Mouse (Mus musculus): ENCODE measurements around the gene Cdk9. TPM values are rescaled to one million over a fixed set of nuclear protein-coding genes. Genes with fewer than 3 reads are reported as not detected.

Gene Cdk9
- total RNA-seq, 2 experiments from 2014 or later: 129 to 134 TPM

GRCm38 (mm10) chr2:32714987-32715425 lies 2.1 kb upstream of the Cdk9 start:
- no peak overlapping the region for H3K4me3 ChIP-seq
- DNase-seq (ENCODE audit: extremely low spot score in 1 of 2, low spot score in 2 of 2): no peak
- no peak overlapping the region for H3K27ac ChIP-seq
- no peak for TF ChIP-seq CTCF (IDR thresholded peaks at IDR 0.05)
- intact Hi-C loops (cut with DNase I): no loop called here

- DNase-seq (ENCODE audit: extremely low spot score in 1 of 2, low spot score in 2 of 2): no peak
- Histone ChIP-seq H3K4me3 (no peak overlapping the region), H3K27ac (peak overlapping the region; percentile 98)
- intact Hi-C loops (cut with DNase I): no loop called here
- TF ChIP-seq CTCF (IDR thresholded peaks at IDR 0.05): no peak
Observed at GRCm38 (mm10) chr2:32714117-32714986, 1.5 kb upstream of the Cdk9 start.

- intact Hi-C loops (cut with DNase I): no loop called here
- H3K27ac ChIP-seq: peak overlapping the region; percentile 98
- no peak for TF ChIP-seq CTCF (IDR thresholded peaks at IDR 0.05)
Observed at GRCm38 (mm10) chr2:32712586-32712933, 316 bp downstream of the Cdk9 start.

GRCm38 (mm10) chr2:32712108-32712551 lies 746 bp downstream of the Cdk9 start:
- TF ChIP-seq CTCF (IDR thresholded peaks at IDR 0.05): no peak
- DNase-seq (ENCODE audit: extremely low spot score in 1 of 2, low spot score in 2 of 2): peak; percentile 42 to 48
- intact Hi-C loops (cut with DNase I): no loop called here
- Histone ChIP-seq H3K4me3 (peak overlapping the region; percentile 97), H3K27ac (peak overlapping the region; percentile 81)

More at GRCm38 (mm10) chr2:32712586-32712933, 316 bp downstream of the Cdk9 start:
- DNase-seq (ENCODE audit: extremely low spot score in 1 of 2, low spot score in 2 of 2): peak; percentile 94
- peak overlapping the region; percentile 97 for H3K4me3 ChIP-seq

DNA sequence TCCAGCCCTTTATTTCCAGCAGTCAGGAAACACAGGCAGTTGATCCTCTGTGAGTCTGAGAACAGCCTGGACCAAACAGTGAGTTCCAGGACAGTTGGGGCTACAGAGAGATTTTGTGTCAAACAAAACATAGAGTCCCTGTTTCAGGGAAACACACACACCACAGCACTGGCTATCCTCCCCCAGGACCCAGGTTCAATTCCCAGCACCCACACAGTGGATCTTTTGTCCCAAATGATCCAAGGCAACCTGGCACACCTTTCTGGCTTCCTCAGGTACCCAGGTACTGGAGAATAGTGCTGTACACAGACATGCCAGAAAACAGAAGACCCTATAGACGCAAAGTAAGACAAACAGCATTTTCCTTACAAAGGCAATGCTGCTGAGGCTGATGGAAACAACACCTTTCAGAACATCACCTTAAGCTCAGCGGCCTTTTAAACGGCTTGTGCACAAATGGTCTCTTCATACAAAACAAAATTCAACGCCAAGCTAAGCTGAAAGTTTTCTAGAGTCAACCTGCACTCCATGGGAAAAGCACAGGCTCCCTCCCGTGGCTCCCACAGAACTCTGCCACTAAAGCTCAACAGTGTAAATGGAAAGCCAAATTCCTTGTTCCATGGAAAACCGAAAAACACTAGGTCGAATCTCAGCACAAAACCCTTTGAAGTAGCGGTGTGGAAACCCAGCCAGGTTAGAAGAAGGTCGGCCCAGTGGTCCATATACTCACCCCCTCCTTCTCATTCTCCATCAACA lies 1.4 kb downstream of the Cdk9 start:
- TF ChIP-seq CTCF (IDR thresholded peaks at IDR 0.05): no peak
- Histone ChIP-seq H3K27ac (no peak overlapping the region; the same call in 1 of the 2 replicates), H3K4me3 (peak overlapping the region; percentile 97)
- DNase-seq (ENCODE audit: extremely low spot score in 1 of 2, low spot score in 2 of 2): no peak
- intact Hi-C loops (cut with DNase I): no loop called here

DNA sequence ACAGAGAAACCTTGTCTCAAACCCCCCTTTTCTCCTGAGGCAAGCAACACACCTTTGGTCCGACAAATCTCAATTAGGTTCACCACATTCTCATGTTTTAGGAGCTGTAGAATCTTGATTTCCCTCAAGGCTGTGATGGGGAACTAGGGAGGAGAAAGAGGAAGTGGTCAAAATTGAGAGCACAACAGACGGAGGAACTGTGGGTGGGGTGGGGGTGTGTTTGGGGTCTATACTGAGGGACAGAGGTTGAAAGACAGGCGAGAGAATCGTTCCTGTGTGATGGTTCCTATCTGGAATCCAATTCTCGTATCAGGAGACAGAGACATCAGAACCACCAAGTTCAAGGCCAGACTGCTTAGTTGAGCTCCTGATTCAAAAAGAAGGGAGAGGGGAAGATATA lies 2.5 kb downstream of the Cdk9 start:
- intact Hi-C loops (cut with DNase I): no loop called here
- no peak overlapping the region for H3K4me3 ChIP-seq
- DNase-seq (ENCODE audit: extremely low spot score in 1 of 2, low spot score in 2 of 2): no peak
- TF ChIP-seq CTCF (IDR thresholded peaks at IDR 0.05): no peak
- no peak overlapping the region for H3K27ac ChIP-seq

- no peak for TF ChIP-seq CTCF (IDR thresholded peaks at IDR 0.05)
- no peak overlapping the region for H3K4me3 ChIP-seq
- DNase-seq (ENCODE audit: extremely low spot score in 1 of 2, low spot score in 2 of 2): no peak
- intact Hi-C loops (cut with DNase I): no loop called here
- no peak overlapping the region for H3K27ac ChIP-seq
Observed at GRCm38 (mm10) chr2:32709521-32710137, 3.2 kb downstream of the Cdk9 start.

GRCm38 (mm10) chr2:32708643-32709042 lies 4.2 kb downstream of the Cdk9 start:
- TF ChIP-seq CTCF (IDR thresholded peaks at IDR 0.05): peak; percentile 93
- peak in 1 of 2 experiments; percentile 47 for DNase-seq (ENCODE audit: extremely low spot score in 1 of 2, low spot score in 2 of 2)
- H3K4me3 ChIP-seq: no peak overlapping the region
- no peak overlapping the region for H3K27ac ChIP-seq
- intact Hi-C loops (cut with DNase I): no loop called here

DNA sequence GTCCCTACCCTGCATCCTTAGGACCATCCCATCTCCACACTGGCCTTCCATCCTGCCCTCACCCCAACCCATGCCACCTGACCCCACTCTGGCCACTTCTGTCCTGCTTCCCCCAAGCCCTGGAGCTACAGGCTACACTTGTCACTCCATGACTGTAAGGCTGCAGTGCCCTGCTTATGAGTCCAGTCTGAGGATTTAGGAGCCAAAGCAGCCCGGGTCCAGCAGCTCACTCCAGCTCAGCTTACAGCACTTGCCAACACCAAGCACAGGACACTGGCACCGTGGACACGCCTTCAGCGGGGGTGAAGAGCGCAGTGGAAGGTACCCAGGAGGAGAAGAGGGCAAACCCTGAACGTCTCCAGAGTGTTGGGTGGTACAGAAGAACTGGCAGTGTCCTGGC lies 5.9 kb downstream of the Cdk9 start:
- intact Hi-C loops (cut with DNase I): no loop called here
- DNase-seq (ENCODE audit: extremely low spot score in 1 of 2, low spot score in 2 of 2): no peak
- H3K4me3 ChIP-seq: no peak overlapping the region
- no peak overlapping the region for H3K27ac ChIP-seq
- TF ChIP-seq CTCF (IDR thresholded peaks at IDR 0.05): no peak

DNA sequence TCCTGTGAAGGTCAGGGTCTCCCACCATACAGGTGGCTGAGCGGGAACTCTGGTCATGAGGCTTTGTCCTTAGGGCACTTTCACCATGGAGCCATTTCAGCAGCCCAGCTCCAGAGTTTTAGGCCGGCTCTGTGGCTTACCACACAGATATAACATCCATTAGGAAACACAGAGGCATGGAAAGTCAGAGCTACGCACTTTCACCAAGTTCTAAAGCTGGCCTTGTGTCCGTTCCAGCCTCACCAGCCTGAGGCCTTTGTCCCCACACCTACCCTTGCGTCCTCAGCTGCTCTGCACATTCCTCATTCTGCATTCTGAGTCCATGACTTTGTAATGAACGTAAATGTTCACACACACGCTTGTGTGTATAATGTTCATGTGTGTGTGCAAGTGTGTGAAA lies 7.9 kb downstream of the Cdk9 start:
- DNase-seq (ENCODE audit: extremely low spot score in 1 of 2, low spot score in 2 of 2): no peak
- H3K4me3 ChIP-seq: no peak overlapping the region
- intact Hi-C loops (cut with DNase I): no loop called here
- H3K27ac ChIP-seq: no peak overlapping the region
- TF ChIP-seq CTCF (IDR thresholded peaks at IDR 0.05): no peak

GRCm38 (mm10) chr2:32704021-32704421 lies 8.9 kb downstream of the Cdk9 start, which contains the start of gene Fpgs:
Gene Fpgs, minus strand, starts transcription at chr2:32704145.
- TF ChIP-seq CTCF (IDR thresholded peaks at IDR 0.05): no peak
- no peak for DNase-seq (ENCODE audit: extremely low spot score in 1 of 2, low spot score in 2 of 2)
- intact Hi-C loops (cut with DNase I): no loop called here
- Histone ChIP-seq H3K27ac (no peak within 1 kb of the TSS), H3K4me3 (no peak within 1 kb of the TSS)

- intact Hi-C loops (cut with DNase I): no loop called here
- TF ChIP-seq CTCF (IDR thresholded peaks at IDR 0.05): no peak
- Histone ChIP-seq H3K27ac (no peak overlapping the region), H3K4me3 (no peak overlapping the region)
- no peak for DNase-seq (ENCODE audit: extremely low spot score in 1 of 2, low spot score in 2 of 2)
Observed at GRCm38 (mm10) chr2:32703046-32703445, 9.8 kb downstream of the Cdk9 start.
